Mouse (Mus musculus) ES-E14 (cell line): ENCODE results near the gene Adamts20.
"Not testable (repeated sequence)": the region's sequence is repeated elsewhere in the genome, so short reads cannot be mapped to it uniquely, and the experiment has no call there.

Source experiments
- CHD2 ChIP-seq: IDR thresholded peaks from 2 replicates; pipeline ENCODE4 v1.6.1; 2014; ENCODE audit warnings: mild to moderate bottlenecking, low read depth, low read length, inconsistent platforms
- MAFK ChIP-seq: IDR thresholded peaks from 2 replicates; pipeline ENCODE4 v1.6.1; 2014; ENCODE audit warnings: mild to moderate bottlenecking, low read depth, low read length, inconsistent platforms; ENCODE audit not compliant: insufficient read depth
- ZC3H11A ChIP-seq: IDR thresholded peaks from 2 replicates; pipeline ENCODE4 v1.6.1; 2012; ENCODE audit warnings: low read depth, mild to moderate bottlenecking, inconsistent platforms, low read length, borderline replicate concordance
- ZNF384 ChIP-seq: IDR thresholded peaks from 2 replicates; pipeline ENCODE4 v1.6.1; 2012; ENCODE audit warnings: low read depth, low read length, inconsistent platforms

GRCm38 (mm10) chr15:94390127-94390526 lies 75.1 kb downstream of the Adamts20 start:
- not testable (repeated sequence) for TF ChIP-seq ZC3H11A, ZNF384, MAFK, CHD2
